Mouse (Mus musculus) liver, adult 2 months (tissue): ENCODE results near the gene Zfp568.

Experiments
- CTCF ChIP-seq: fragments of 200-500 bp; IDR thresholded peaks from 2 replicates; pipeline ENCODE4 v1.5.1; 2011; ENCODE audit warnings: low read depth, low read length, control low read depth
- POLR2A ChIP-seq: fragments of 200-500 bp; IDR thresholded peaks from 2 replicates; pipeline ENCODE4 v1.6.1; 2011; ENCODE audit warnings: low read length, control low read depth; ENCODE audit not compliant: insufficient read depth; ENCODE audit errors: extremely low read depth

DNA sequence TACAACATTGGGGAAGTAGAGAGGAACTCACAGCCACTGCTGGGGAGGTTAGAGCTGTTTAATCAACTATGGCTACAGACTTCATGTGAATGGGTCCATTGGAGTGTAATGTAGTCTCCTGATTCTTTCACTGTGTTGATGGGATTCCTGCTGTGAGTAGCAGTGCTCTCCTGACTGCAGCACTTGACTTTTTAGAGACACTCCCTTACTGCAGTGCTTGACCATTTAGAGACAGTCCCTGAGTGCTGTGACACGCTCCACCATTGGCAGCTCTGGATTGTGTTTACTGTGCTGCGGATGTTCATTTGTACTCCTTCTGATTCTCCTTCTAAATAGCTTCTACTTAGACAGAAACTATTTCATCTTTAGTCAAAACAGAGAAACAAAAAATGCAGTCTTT is 41.0 kb upstream of the Zfp568 start:
- TF ChIP-seq CTCF (no peak), POLR2A (no peak)
